Mouse (Mus musculus) liver, embryonic 15.5 days (tissue): ENCODE measurements around the gene Vmn1r237. TPM values are rescaled to one million over a fixed set of nuclear protein-coding genes. Genes with fewer than 3 reads are reported as not detected.

Experiments
- ATAC-seq: fragments of 200-750 bp; cut with Nextera tagmentation; 2 replicates; pipeline ENCODE4 v1.8.0; 2017; ENCODE audit warnings: moderate number of reproducible peaks, mild to moderate bottlenecking, moderate library complexity; ENCODE audit not compliant: insufficient read depth
- H3K27ac ChIP-seq: fragments of 300-500 bp; sonication (generic); replicated peaks from 2 replicates; pipeline ENCODE4 v1.5.1; 2015; ENCODE audit warnings: mild to moderate bottlenecking, inconsistent platforms
- H3K27me3 ChIP-seq: fragments of 300-500 bp; sonication (generic); 2 replicates; pipeline ENCODE4 v1.6.1; 2015; ENCODE audit warnings: mild to moderate bottlenecking, inconsistent platforms
- H3K36me3 ChIP-seq: fragments of 300-500 bp; sonication (generic); replicated peaks from 2 replicates; pipeline ENCODE4 v1.6.1; 2015; ENCODE audit warnings: moderate library complexity, mild to moderate bottlenecking, inconsistent platforms
- H3K4me1 ChIP-seq: fragments of 300-500 bp; sonication (generic); replicated peaks from 2 replicates; pipeline ENCODE4 v1.6.1; 2015; ENCODE audit warnings: inconsistent platforms
- H3K4me2 ChIP-seq: fragments of 300-500 bp; sonication (generic); 2 replicates; pipeline ENCODE4 v1.6.1; 2015; ENCODE audit warnings: moderate library complexity, mild to moderate bottlenecking, inconsistent platforms
- H3K4me3 ChIP-seq: fragments of 300-500 bp; sonication (generic); replicated peaks from 2 replicates; pipeline ENCODE4 v1.5.1; 2015; ENCODE audit warnings: mild to moderate bottlenecking, inconsistent platforms
- H3K9ac ChIP-seq: fragments of 300-500 bp; sonication (generic); 2 replicates; pipeline ENCODE4 v1.6.1; 2015; ENCODE audit warnings: moderate library complexity, mild to moderate bottlenecking, inconsistent platforms
- H3K9me3 ChIP-seq: fragments of 300-500 bp; sonication (generic); replicated peaks from 2 replicates; pipeline ENCODE4 v1.6.1; 2016; ENCODE audit warnings: inconsistent platforms
- WGBS: fragments of 180-500 bp; shearing (Covaris S2); methylation state at CpG from one replicate; pipeline ENCODE4 v1.1.7; 2015; ENCODE audit warnings: mixed read lengths; ENCODE audit not compliant: insufficient replicate concordance; 5-methylcytosine and 5-hydroxymethylcytosine counted together
- microRNA-seq: library from miRNA; unstranded; fragments of <30 nt; microRNA quantifications from one replicate; pipeline ENCODE4, GENCODE M21; 2016
- polyA plus RNA-seq: library from polyadenylated mRNA; unstranded; fragments of >200 nt; fragmentation: Nextera tagmentation; extraction: Ambion mirVana; gene quantifications from 2 replicates; pipeline ENCODE4 v1.2.1, GENCODE M21; 2015

Gene Vmn1r237
- not detected in 2 replicates for polyA plus RNA-seq

- H3K9me3 ChIP-seq, result no peaks in the 10 kb centered on the region
These were observed at the start of gene Vmn1r237 for GRCm38 (mm10) chr17:21311565-21311964. Gene Vmn1r237 (plus strand): TSS chr17:21311865.

GRCm38 (mm10) chr17:21272103-21272502 is 39.6 kb upstream of the Vmn1r237 start:
- WGBS, result 8% methylated on average over 4 of the region's 4 CpGs
- Histone ChIP-seq H3K9me3 (no peaks in the 10 kb centered on the region), H3K4me1 (no peaks in the 10 kb centered on the region), H3K27me3 (no peaks in the 10 kb centered on the region), H3K4me2 (no peak overlapping the region), H3K4me3 (no peak overlapping the region), H3K36me3 (no peaks in the 10 kb centered on the region), H3K27ac (no peak overlapping the region), H3K9ac (no peak overlapping the region)
- no peak for ATAC-seq

More at GRCm38 (mm10) chr17:21311565-21311964, at the start of gene Vmn1r237:
- Histone ChIP-seq H3K27ac (no peak within 1 kb of the TSS), H3K4me2 (no peak within 1 kb of the TSS), H3K4me1 (no peaks in the 10 kb centered on the region), H3K9ac (no peak within 1 kb of the TSS), H3K36me3 (no peaks in the 10 kb centered on the region), H3K4me3 (no peak within 1 kb of the TSS), H3K27me3 (no peaks in the 10 kb centered on the region)
- no peak for ATAC-seq

GRCm38 (mm10) chr17:21282642-21283041 is 29.0 kb upstream of the Vmn1r237 start, which contains the start of gene Vmn1r236:
Gene Vmn1r236 (plus strand): TSS chr17:21282942.
- H3K27me3 ChIP-seq, result no peaks in the 10 kb centered on the region

GRCm38 (mm10) chr17:21284395-21284794 is 27.3 kb upstream of the Vmn1r237 start:
- no peaks in the 10 kb centered on the region for H3K4me1 ChIP-seq

More at GRCm38 (mm10) chr17:21282642-21283041, 29.0 kb upstream of the Vmn1r237 start, which contains the start of gene Vmn1r236:
- 59% methylated on average over 3 of the region's 3 CpGs for WGBS
- H3K4me3 ChIP-seq, result no peak within 1 kb of the TSS
- H3K4me1 ChIP-seq, result no peaks in the 10 kb centered on the region
- H3K9me3 ChIP-seq, result no peaks in the 10 kb centered on the region
- no peak within 1 kb of the TSS for H3K27ac ChIP-seq
- H3K9ac ChIP-seq, result no peak within 1 kb of the TSS
- ATAC-seq, result no peak
- no peak within 1 kb of the TSS for H3K4me2 ChIP-seq
- no peaks in the 10 kb centered on the region for H3K36me3 ChIP-seq

GRCm38 (mm10) chr17:21289695-21290094 is 22.0 kb upstream of the Vmn1r237 start:
- Histone ChIP-seq H3K9ac (no peak overlapping the region), H3K9me3 (no peaks in the 10 kb centered on the region), H3K4me1 (no peaks in the 10 kb centered on the region), H3K4me3 (no peak overlapping the region), H3K27ac (no peak overlapping the region), H3K4me2 (no peak overlapping the region), H3K36me3 (no peaks in the 10 kb centered on the region), H3K27me3 (no peaks in the 10 kb centered on the region)
- no peak for ATAC-seq

More at GRCm38 (mm10) chr17:21284395-21284794, 27.3 kb upstream of the Vmn1r237 start:
- Histone ChIP-seq H3K9ac (no peak overlapping the region), H3K4me3 (no peak overlapping the region), H3K9me3 (no peaks in the 10 kb centered on the region), H3K27ac (no peak overlapping the region), H3K4me2 (no peak overlapping the region), H3K36me3 (no peaks in the 10 kb centered on the region), H3K27me3 (no peaks in the 10 kb centered on the region)
- no peak for ATAC-seq

Small RNA genes lying within 50 kb of the gene (microRNA-seq; reads per million reads assigned to microRNA genes)
- not detected for gene Gm26384

Other genes starting within 250 kb of the Vmn1r237 start
- gene Vmn1r234, start 85.8 kb upstream of the Vmn1r237 start, polyA plus RNA-seq, result not detected in 2 replicates
- not detected in 2 replicates for gene Vmn1r235, start 55.5 kb upstream of the Vmn1r237 start, polyA plus RNA-seq
- gene Vmn1r236, start 28.9 kb upstream of the Vmn1r237 start, polyA plus RNA-seq, result not detected in 2 replicates
- 0.60 and 0.61 TPM in 2 replicates for gene Zfp677, start 71.9 kb downstream of the Vmn1r237 start, polyA plus RNA-seq
- 1.6 and 1.9 TPM in 2 replicates for gene Zfp54, start 111.4 kb downstream of the Vmn1r237 start, polyA plus RNA-seq
- 6.1 and 6.3 TPM in 2 replicates for gene Zfp51, start 138.5 kb downstream of the Vmn1r237 start, polyA plus RNA-seq
- 3.0 and 3.6 TPM in 2 replicates for gene Zfp53, start 177.1 kb downstream of the Vmn1r237 start, polyA plus RNA-seq
- gene Zfp52, start 223.7 kb downstream of the Vmn1r237 start, polyA plus RNA-seq, result 0.83 and 0.94 TPM in 2 replicates